Mouse (Mus musculus): ENCODE results near the gene Plcxd2. TPM values are rescaled to one million over a fixed set of nuclear protein-coding genes. Genes with fewer than 3 reads are reported as not detected.

Gene Plcxd2
- total RNA-seq, 2 experiments from 2014 or later, result 24.3 to 25.9 TPM

DNA sequence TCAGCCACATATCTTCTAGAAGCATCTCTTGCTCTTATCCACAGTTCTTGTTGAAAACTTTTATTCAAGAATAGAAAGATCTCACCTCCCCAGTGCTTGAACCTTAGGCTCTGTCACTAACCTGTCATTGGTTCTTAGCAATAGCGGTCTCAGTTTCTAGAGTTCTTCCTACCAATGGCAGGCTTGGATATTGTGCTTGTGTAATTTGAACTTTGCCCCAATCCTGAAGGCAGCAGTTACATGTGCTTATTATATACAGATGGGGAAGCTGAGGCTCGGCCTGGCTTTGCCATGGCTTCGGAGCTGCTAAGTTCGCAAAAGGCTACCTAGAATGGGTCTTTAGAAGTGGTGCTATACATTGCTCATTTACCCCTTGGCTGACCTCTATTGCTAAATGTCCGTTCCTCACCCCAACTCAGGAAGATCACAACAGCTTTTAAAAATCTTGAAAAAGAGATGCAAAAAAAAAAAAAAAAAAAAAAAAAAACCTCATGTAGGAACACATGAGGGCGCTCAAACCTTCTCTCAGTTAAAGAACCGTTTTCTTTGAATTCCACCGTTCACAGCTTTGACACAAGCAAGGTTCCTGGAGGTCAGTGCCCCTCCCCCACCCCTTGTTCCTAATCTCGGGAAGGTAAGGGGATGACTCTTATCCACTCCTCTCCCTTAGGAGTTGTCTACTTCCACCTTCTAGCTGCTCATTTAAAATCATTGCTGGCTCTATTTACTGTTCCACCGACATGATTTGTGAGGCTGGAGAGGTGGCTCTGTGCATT, 18.9 kb downstream of the Plcxd2 start:
- DNase-seq (ENCODE audit: low spot score in 2 of 2), result no peak

DNA sequence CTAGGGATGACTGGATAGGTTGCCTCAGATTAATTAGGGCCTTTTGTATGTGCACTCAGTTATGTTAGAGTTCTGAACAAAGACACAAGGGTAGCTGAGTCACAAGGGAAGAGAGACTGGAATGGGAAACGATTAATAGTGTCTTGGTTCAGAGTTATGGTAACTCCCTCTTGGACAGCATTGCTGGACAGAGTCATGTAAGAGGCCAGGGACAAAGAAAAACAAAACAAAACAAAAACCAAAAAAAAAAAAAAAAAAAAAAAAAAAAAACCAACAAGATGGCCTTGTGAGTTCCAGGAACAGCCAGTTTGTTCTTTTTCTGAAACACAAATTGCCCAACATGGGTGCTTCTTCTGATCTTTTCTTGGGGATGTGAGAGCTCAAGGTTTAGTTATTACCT, 23.8 kb downstream of the Plcxd2 start:
- no peak for DNase-seq (ENCODE audit: low spot score in 2 of 2)

DNA sequence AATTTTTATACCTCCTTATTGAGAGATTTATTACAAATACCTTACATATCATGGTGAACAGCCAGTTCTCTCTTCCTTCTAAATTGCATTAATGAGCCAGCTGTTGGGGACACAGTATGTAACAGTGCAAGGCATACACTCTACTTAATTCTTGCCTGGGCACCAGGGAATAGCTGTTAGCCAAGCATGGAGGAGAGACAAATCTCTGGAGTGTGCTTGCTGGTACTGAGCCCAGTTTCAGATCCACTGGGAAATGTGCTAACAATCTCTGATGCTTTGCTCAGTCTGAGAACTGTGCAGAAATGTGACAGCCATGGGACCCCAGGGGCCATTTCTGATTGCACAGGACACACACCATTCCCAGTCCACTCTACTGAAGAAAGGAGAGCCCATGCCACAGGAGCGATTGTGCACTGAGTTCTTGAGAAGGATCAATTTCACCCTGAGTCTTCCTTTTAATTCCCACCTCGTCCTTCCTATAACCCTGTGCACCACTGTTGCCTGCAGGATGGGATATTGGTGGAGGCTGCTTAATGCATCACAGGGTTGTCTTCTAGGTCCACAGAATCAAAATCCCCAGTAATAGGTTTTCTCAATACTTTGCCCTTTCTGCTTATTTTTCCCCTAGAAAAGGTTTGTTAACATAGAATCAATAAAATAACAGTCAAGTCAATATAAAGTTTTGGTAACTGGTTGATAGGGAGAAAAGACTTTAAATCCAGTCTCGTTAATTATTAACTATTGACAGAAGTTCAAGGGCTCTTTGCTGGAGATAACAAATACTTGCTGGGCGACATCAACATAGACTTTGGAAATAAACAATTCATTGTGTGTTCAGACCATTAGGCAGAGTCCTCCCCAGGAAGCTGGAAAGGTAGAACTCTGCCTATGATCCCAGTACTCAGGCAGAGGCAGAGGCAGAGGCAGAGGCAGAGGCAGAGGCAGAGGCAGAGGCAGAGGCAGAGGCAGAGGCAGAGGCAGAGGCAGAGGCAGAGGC, 25.1 kb downstream of the Plcxd2 start:
- no peak for DNase-seq (ENCODE audit: low spot score in 2 of 2)

DNA sequence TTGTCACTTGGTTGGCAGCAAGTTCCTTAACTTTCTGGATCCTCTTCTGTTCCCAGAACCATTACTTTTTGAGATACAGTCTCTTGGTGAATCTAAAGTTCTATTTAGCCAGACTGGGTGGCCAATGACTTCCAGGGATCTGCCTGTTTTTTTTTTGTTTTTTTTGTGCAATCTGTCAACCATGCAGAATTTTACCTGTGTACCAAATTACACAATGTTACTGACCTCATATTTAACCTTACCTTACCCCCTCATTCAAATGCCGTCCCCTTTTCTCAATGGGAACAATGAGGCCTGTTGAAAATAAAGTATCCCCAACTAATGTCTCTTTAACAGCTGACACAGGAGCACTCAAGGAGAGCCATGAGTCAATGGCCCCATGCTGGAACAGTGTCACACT, 33.8 kb downstream of the Plcxd2 start:
- DNase-seq (ENCODE audit: low spot score in 2 of 2), result no peak

GRCm38 (mm10) chr16:45973959-45974686, 35.9 kb downstream of the Plcxd2 start:
- DNase-seq (ENCODE audit: low spot score in 2 of 2), result no peak

GRCm38 (mm10) chr16:45970187-45970586, 39.8 kb downstream of the Plcxd2 start:
- no peak for DNase-seq (ENCODE audit: low spot score in 2 of 2)

DNA sequence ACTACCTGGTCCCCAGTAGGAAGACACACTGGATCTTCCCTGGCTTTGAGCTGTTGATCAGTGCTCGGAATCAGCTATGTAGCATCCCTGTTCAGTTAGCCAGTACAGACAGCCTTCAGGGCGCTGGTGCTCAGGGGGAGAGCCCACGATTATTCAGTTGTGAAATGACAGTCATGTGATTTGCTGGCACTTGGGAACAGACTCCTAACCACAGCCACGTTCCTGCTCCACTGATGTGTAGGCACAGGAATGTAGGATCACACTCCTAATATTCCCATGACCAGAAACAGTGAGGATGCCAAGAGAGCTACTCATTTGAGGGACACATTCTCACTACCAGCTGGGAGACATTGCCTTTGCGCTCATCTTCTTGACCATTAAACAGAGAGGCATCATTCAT, 41.3 kb downstream of the Plcxd2 start:
- no peak for DNase-seq (ENCODE audit: low spot score in 2 of 2)

DNA sequence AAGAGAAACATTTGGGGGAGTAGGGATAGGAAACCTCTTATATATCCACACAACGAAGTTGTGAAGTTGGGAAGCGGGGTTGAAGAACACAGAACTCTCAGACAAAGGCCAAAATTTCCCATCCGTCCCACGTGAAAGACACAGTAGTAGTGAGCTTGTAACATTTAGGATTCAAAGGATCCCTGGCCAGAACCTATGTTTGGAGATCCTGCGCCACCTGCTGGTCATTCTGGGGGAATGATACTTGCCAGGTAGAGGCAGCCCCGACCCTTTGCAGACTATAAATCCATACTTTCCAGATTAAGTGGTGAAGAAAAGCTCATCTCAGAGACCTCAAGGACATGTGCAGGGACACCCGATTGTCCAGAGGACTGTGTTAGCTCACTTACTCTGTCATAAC, 42.5 kb downstream of the Plcxd2 start:
- DNase-seq (ENCODE audit: low spot score in 2 of 2), result peak; percentile 75 to 80

GRCm38 (mm10) chr16:45966604-45967003, 43.4 kb downstream of the Plcxd2 start:
- DNase-seq (ENCODE audit: low spot score in 2 of 2), result no peak

GRCm38 (mm10) chr16:45964777-45965176, 45.2 kb downstream of the Plcxd2 start:
- DNase-seq (ENCODE audit: low spot score in 2 of 2), result no peak

GRCm38 (mm10) chr16:45963837-45964236, 46.2 kb downstream of the Plcxd2 start:
- no peak for DNase-seq (ENCODE audit: low spot score in 2 of 2)

GRCm38 (mm10) chr16:45963088-45963487, 46.9 kb downstream of the Plcxd2 start:
- no peak for DNase-seq (ENCODE audit: low spot score in 2 of 2)

- DNase-seq (ENCODE audit: low spot score in 2 of 2), result no peak
Measured at GRCm38 (mm10) chr16:45960978-45961377, 49.0 kb downstream of the Plcxd2 start.

GRCm38 (mm10) chr16:45956390-45956950, 53.5 kb downstream of the Plcxd2 start:
- no peak for DNase-seq (ENCODE audit: low spot score in 2 of 2)

- no peak for DNase-seq (ENCODE audit: low spot score in 2 of 2)
Measured at GRCm38 (mm10) chr16:45953394-45953793, 56.6 kb downstream of the Plcxd2 start, which contains the start of gene Phldb2. Gene Phldb2, minus strand, starts transcription at chr16:45953598.

GRCm38 (mm10) chr16:45952501-45952900, 57.5 kb downstream of the Plcxd2 start:
- no peak for DNase-seq (ENCODE audit: low spot score in 2 of 2)

DNA sequence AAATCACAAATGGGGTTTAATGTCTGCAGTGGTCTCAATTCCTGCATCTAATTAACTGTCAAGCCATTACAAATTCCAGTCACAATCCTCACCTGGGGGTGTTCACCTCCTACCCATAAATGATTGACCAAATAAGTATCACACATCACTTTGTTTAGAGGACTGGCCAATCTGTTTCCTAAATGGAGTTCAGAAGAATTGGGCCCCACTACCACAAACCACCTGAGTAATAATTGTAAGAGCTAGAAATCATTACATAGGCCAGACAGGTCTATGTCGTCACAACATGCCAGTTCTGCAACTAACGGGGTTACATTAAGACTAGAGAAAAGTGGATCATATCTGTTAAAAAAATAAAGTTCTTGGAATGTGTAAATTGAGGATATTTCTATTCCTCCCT, 58.0 kb downstream of the Plcxd2 start:
- no peak for DNase-seq (ENCODE audit: low spot score in 2 of 2)

DNA sequence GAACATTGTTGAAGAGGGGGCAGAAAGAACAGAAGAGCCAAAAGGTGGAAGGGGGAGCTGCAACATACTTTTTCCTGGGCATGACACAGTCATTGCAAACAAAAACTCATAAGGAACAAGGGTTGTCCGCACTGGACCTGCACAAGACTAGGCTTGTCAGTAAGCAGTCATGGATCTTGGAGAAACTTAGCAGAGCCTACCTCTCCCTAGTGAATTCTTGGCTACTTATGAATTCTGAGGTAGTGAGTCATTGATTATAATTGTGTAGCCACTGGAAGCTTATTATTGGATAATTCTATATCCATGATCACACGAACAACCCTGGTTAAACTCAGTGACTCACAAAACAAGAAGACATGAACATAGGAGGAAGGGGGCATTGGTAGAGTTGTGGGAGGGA, 63.7 kb downstream of the Plcxd2 start:
- no peak for DNase-seq (ENCODE audit: low spot score in 2 of 2)

GRCm38 (mm10) chr16:45945649-45946048, 64.4 kb downstream of the Plcxd2 start:
- DNase-seq (ENCODE audit: low spot score in 2 of 2), result no peak

GRCm38 (mm10) chr16:45945174-45945631, 64.8 kb downstream of the Plcxd2 start:
- no peak for DNase-seq (ENCODE audit: low spot score in 2 of 2)
